Mouse (Mus musculus) heart, embryonic 15.5 days (tissue): ENCODE results near the gene Ror2. TPM values are rescaled to one million over a fixed set of nuclear protein-coding genes. Genes with fewer than 3 reads are reported as not detected.
"Not testable (repeated sequence)": the region's sequence is repeated elsewhere in the genome, so short reads cannot be mapped to it uniquely, and the experiment has no call there.

Experiments used
- ATAC-seq: fragments of 200-750 bp; cut with Nextera tagmentation; replicated peaks from 2 replicates; pipeline ENCODE4 v1.8.0; 2017; ENCODE audit warnings: low read depth, moderate TSS enrichment; ENCODE audit not compliant: insufficient number of reproducible peaks, insufficient read depth, low FRiP score
- H3K27ac ChIP-seq: fragments of 300-500 bp; sonication (generic); 2 replicates; pipeline ENCODE4 v1.5.1; 2015; ENCODE audit warnings: mild to moderate bottlenecking, inconsistent platforms
- H3K27me3 ChIP-seq: fragments of 300-500 bp; sonication (generic); 2 replicates; pipeline ENCODE4 v1.6.1; 2015; ENCODE audit warnings: inconsistent platforms
- H3K36me3 ChIP-seq: fragments of 300-500 bp; sonication (generic); 2 replicates; pipeline ENCODE4 v1.6.1; 2015; ENCODE audit warnings: mild to moderate bottlenecking, inconsistent platforms
- H3K4me1 ChIP-seq: fragments of 300-500 bp; sonication (generic); replicated peaks from 2 replicates; pipeline ENCODE4 v1.6.1; 2015; ENCODE audit warnings: inconsistent platforms
- H3K4me2 ChIP-seq: fragments of 300-500 bp; sonication (generic); 2 replicates; pipeline ENCODE4 v1.6.1; 2015; ENCODE audit warnings: inconsistent platforms, mild to moderate bottlenecking, moderate library complexity
- H3K4me3 ChIP-seq: fragments of 300-500 bp; sonication (generic); 2 replicates; pipeline ENCODE4 v1.5.1; 2015; ENCODE audit warnings: mild to moderate bottlenecking, inconsistent platforms
- H3K9ac ChIP-seq: fragments of 300-500 bp; sonication (generic); 2 replicates; pipeline ENCODE4 v1.6.1; 2015; ENCODE audit warnings: mild to moderate bottlenecking, inconsistent platforms
- H3K9me3 ChIP-seq: fragments of 300-500 bp; sonication (generic); replicated peaks from 2 replicates; pipeline ENCODE4 v1.6.1; 2016; ENCODE audit warnings: inconsistent platforms
- WGBS: fragments of 180-500 bp; shearing (Covaris S2); methylation state at CpG from one replicate; pipeline ENCODE4 v1.1.7; 2015; ENCODE audit warnings: mixed read lengths; 5-methylcytosine and 5-hydroxymethylcytosine counted together
- polyA plus RNA-seq: library from polyadenylated mRNA; unstranded; fragments of >200 nt; fragmentation: Nextera tagmentation; extraction: Ambion mirVana; gene quantifications from 2 replicates; pipeline ENCODE4 v1.2.1, GENCODE M21; 2015

The Ror2 gene
- 14.4 and 18.4 TPM in 2 replicates for polyA plus RNA-seq

DNA sequence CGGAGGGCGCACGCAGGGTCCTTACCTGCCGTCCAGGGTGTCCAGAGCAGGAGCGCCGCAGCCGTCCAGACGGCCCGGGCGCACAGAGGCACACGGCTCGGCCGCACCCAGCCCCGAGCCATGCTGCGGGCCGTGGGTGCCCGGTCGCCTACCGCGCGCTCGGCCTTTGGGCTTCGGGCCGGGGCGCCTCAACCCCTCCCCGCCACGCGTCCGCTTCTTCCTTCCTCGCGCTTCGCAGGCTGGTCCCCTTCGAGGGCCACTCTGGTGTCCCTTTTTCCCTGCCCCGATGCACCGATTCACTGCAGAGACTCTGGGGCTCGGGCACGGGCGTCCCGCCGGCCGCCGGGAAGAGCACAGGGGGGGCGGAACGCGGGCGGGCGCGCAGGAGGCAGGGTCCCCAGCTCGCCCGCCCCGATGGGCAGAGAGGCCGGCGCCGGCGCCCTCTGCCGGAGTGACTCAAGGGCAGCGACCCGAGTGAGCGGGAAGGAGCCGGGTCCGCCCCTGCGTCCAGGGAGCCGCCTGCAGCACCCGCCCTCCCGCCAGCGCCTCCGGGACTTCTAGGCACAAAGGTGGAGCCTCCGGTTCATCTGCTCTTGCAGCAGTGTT, at the start of gene Ror2:
Gene Ror2 (minus strand): TSS at position 369 of the 606 bp plus-strand sequence.
- Histone ChIP-seq H3K27ac (peak within 1 kb of the TSS; percentile 65), H3K4me2 (peak within 1 kb of the TSS; percentile 71), H3K4me1 (peaks cover 38% of the 10 kb centered on the region), H3K27me3 (0 out of 2 replicates have a peak, but pooled peaks cover 9% of the 10 kb centered on the region), H3K36me3 (no peaks in the 10 kb centered on the region), H3K4me3 (peak within 1 kb of the TSS; percentile 70), H3K9ac (peak within 1 kb of the TSS; percentile 87), H3K9me3 (no peaks in the 10 kb centered on the region)
- under 1% methylated on average over 68 of the region's 68 CpGs for WGBS
- ATAC-seq: peak; percentile 77

DNA sequence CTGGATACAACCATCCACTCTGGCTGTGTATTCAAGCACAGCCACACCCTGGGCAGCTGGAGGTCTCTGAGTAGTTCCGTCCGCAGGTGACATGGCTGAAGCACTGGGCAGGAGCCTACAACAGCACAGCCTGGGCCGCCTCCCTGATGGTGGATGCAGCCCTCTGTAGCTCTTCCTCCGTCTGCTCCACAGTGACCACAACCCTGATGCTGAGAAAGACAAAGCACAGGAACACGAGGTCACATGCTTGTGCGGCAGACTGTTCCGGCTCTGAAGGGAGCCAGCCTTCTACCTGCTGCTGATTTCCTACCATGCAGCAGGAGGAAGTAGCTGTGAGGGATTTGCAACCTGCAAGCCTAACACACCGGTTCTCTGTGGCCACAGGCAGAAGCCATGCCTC, 47.8 kb upstream of the Ror2 start:
- WGBS: 87% methylated on average over 8 of the region's 8 CpGs
- Histone ChIP-seq H3K27me3 (no peaks in the 10 kb centered on the region), H3K4me1 (peaks cover 4% of the 10 kb centered on the region; the same call in 1 of the 2 replicates), H3K36me3 (peaks cover 33% of the 10 kb centered on the region), H3K27ac (no peak overlapping the region), H3K4me2 (no peak overlapping the region), H3K9me3 (no peaks in the 10 kb centered on the region), H3K9ac (no peak overlapping the region), H3K4me3 (no peak overlapping the region)
- ATAC-seq: no peak

DNA sequence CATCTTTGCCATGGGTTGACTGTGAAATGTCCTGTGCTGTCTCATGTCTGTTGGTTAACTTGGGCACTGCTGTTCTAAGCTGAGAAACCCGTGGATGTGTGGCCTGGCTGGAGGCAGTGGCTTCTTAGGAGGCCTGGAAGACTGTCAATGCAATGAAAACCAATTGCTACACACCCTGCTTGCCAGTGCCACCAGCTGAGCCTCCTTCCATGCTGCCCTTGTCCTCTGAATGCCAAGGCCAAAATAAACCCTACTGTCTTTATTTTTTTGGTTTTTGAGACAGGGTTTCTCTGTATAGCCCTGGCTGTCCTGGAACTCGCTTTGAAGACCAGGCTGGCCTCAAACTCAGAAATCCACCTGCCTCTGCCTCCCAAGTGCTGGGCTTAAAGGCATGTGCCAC, 44.3 kb upstream of the Ror2 start:
- Histone ChIP-seq H3K4me2 (no peak overlapping the region), H3K4me1 (no peaks in the 10 kb centered on the region), H3K27ac (no peak overlapping the region), H3K9me3 (no peaks in the 10 kb centered on the region), H3K4me3 (no peak overlapping the region), H3K9ac (no peak overlapping the region), H3K27me3 (no peaks in the 10 kb centered on the region), H3K36me3 (peaks cover 6% of the 10 kb centered on the region; the same call in 1 of the 2 replicates)
- 73% methylated on average over 2 of the region's 2 CpGs for WGBS
- ATAC-seq: no peak

DNA sequence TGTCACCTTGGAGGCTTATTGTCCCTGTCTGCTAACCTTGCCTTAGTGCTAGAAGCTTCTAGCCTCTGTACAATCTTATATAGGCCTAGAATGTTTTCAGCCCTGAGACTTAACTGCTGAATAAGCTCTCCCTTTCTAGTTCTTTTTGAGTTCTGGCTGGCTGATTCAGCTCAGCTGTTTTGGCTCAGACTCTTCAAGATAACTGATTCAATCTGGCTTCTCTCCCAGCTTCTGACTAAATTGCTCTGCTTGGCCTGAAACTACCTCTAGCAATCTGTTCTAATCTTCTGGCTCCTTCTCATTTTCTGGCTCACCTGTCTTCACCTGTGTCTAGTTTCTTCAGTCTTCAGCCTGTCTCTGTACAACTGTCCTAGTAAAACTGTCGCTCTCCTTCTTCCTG, 39.6 kb upstream of the Ror2 start:
- no peaks in the 10 kb centered on the region for H3K4me1 ChIP-seq
- H3K27ac ChIP-seq: no peak overlapping the region
- whole genome bisulfite sequencing: 82% methylated on average over 1 of the region's 1 CpGs
- no peaks in the 10 kb centered on the region; the same call in 1 of the 2 replicates for H3K9me3 ChIP-seq
- no peak overlapping the region for H3K9ac ChIP-seq
- ATAC-seq: no peak
- H3K4me3 ChIP-seq: no peak overlapping the region
- no peaks in the 10 kb centered on the region for H3K27me3 ChIP-seq
- no peak overlapping the region for H3K4me2 ChIP-seq
- H3K36me3 ChIP-seq: no peaks in the 10 kb centered on the region

DNA sequence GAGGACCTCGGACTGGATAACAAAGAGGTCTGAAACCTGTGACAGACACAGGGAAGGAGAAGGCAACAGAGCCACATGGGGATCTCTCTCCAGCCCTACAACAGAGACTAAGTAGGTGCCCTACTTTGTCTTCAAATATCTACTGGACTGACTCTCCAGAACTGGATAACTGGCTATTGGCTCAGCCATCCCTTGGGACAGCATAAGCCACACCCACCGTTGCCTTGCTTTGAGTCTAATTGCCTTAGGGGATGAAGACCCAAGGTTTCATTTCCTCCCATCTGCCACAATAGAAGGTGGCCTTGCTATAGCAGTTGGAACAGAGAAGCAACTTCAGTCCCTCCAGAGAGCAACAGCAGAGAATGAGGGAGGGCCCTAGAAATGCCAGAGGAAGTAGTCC, 37.7 kb upstream of the Ror2 start:
- 65% methylated on average over 2 of the region's 2 CpGs for WGBS
- no peak overlapping the region for H3K27ac ChIP-seq
- H3K9me3 ChIP-seq: no peaks in the 10 kb centered on the region; the same call in 1 of the 2 replicates

DNA sequence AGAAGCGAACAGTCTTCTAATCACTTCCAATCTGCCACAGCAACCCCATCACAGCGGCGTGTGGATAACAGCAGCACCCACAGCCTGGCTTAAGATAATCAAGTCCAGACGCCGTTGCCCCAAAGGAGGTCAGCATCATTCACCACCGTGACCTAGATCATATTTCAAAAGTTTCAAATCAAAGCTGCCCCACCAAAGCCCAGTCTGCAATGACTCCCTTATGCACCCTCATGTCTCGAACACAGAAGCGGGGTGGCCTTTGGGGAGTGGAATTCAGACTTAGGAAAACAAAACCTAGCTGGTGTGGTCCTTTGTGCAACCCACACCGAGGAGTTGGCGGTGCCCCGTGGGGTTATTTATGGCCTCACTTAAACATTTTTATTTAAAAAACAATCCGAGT, 35.0 kb upstream of the Ror2 start:
- no peak overlapping the region for H3K4me2 ChIP-seq
- no peaks in the 10 kb centered on the region for H3K4me1 ChIP-seq
- H3K4me3 ChIP-seq: no peak overlapping the region
- H3K9ac ChIP-seq: no peak overlapping the region
- no peak for ATAC-seq
- H3K9me3 ChIP-seq: no peaks in the 10 kb centered on the region; the same call in 1 of the 2 replicates
- H3K27me3 ChIP-seq: no peaks in the 10 kb centered on the region
- WGBS: 69% methylated on average over 12 of the region's 12 CpGs
- no peak overlapping the region for H3K27ac ChIP-seq
- no peaks in the 10 kb centered on the region for H3K36me3 ChIP-seq

More for the DNA sequence above, 37.7 kb upstream of the Ror2 start:
- no peaks in the 10 kb centered on the region for H3K36me3 ChIP-seq
- no peak for ATAC-seq
- no peaks in the 10 kb centered on the region for H3K4me1 ChIP-seq
- no peak overlapping the region for H3K9ac ChIP-seq
- H3K4me3 ChIP-seq: no peak overlapping the region
- H3K4me2 ChIP-seq: no peak overlapping the region
- H3K27me3 ChIP-seq: no peaks in the 10 kb centered on the region

DNA sequence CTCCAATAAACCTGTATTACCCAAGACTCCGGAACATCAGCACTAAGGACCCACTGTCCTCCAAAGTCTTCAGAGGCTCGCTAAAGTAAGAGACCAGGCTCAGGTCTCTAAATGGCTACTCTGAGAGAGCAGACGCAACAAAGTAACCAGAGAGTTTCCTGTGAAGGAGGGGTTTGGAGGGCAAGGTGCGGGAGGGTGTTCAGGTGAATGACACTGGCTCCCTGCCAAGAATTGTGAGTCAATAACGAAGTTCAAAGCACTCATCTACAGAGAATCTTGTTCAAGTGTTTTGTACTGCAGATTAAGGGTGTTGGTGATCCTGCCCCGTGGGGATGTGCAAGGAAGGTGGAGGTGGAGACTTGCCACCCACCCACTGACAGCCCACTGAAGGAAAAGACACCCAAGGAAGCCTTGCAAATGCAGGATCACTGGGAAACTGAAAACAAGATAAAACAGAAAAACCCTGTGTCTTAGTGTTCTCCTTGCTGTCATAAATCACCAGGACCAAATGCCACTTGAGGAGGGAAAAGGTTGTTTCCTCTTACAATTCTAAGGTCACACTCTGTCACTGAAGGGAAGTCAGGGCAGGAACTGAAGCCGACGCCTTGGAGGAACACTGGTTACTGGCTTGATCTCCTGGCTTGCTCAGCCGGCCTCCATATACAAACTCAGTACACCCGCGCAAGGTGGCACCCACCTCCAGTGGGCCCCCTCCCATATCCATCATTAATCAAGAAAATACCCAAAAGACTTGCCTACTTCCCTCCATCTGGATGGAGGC, 30.8 kb upstream of the Ror2 start:
- WGBS: 56% methylated on average over 11 of the region's 11 CpGs
- ATAC-seq: no peak

DNA sequence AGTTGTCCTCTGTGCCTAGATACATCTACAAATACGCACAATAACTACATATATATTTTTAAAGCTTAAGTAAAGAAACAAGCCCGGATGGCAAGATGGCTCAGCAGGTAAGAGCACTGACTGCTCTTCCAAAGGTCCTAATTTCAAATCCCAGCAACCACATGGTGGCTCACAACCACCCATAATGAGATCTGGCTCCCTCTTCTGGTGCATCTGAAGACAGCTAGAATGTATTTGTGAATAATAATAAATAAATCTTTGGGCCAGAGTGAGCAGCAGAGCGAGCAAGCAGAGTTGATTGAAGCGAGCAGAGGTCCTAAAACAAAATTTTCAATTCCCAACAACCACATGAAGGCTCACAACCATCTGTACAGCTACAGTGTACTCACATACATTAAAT, 29.8 kb upstream of the Ror2 start:
- H3K4me2 ChIP-seq, H3K27ac ChIP-seq, H3K4me1 ChIP-seq, H3K27me3 ChIP-seq, ATAC-seq, H3K4me3 ChIP-seq, H3K9me3 ChIP-seq, H3K36me3 ChIP-seq, H3K9ac ChIP-seq: not testable (repeated sequence)
- WGBS: 78% methylated on average over 4 of the region's 4 CpGs

More for the DNA sequence above, 30.8 kb upstream of the Ror2 start:
- Histone ChIP-seq H3K4me1 (no peaks in the 10 kb centered on the region), H3K9me3 (no peaks in the 10 kb centered on the region), H3K36me3 (no peaks in the 10 kb centered on the region), H3K27me3 (no peaks in the 10 kb centered on the region), H3K27ac (no peak overlapping the region), H3K4me2 (no peak overlapping the region), H3K9ac (no peak overlapping the region), H3K4me3 (no peak overlapping the region)

DNA sequence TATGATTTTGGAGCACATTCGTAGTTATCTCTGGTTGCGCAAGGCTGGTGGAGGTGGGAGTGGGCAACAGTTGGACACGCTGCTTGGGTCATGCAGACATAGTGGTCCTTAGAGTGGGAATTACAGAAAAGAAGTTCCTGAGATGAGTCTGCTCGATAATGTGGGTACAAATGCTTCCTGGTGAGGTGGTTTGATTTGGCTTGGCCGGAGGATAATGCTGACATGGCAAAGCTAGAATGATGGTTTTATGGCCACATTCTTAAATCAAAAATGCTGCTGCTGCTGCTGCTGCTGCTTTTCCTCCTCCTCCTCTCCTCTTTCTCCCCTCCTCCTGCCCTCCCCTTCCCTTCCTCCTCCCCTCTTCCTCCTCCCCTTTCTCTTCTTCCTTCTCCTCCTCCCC, 24.5 kb upstream of the Ror2 start:
- WGBS: 80% methylated on average over 5 of the region's 5 CpGs
- no peaks in the 10 kb centered on the region for H3K27me3 ChIP-seq
- H3K36me3 ChIP-seq: no peaks in the 10 kb centered on the region
- H3K4me1 ChIP-seq: peaks cover 11% of the 10 kb centered on the region
- no peak overlapping the region for H3K27ac ChIP-seq
- H3K9ac ChIP-seq: no peak overlapping the region
- no peak overlapping the region for H3K4me2 ChIP-seq
- no peak overlapping the region for H3K4me3 ChIP-seq
- no peak for ATAC-seq
- no peaks in the 10 kb centered on the region for H3K9me3 ChIP-seq

DNA sequence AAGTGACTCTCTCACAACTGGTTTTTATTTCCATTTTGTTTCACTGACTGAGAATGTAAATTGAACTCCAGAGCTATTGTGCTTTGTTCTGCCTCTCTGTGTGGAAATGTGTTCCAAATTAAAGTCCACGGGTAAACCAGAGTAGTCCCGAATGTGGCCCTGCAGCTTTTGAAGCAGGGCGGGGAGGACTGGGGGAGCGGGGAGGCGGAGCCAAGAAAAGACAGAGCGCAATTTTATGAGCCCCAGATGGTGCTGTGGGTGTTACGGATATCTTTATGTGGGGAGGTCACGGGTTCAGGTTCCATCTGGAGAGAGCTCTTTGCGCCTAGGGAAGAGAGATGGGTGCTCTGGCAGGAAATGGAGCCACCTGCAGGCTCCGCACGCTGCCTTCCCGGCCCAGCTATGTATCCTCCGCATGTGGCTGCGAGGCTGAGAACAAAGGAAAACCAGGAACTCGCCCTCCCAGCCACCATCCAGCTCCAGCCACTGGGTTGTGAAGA, 23.8 kb upstream of the Ror2 start:
- WGBS: 6% methylated on average over 15 of the region's 15 CpGs
- ATAC-seq: peak; percentile 58; the same call in 1 of the 2 replicates
- H3K27ac ChIP-seq: peak overlapping the region; percentile 10; the same call in 1 of the 2 replicates
- H3K27me3 ChIP-seq: no peaks in the 10 kb centered on the region
- H3K4me1 ChIP-seq: peaks cover 11% of the 10 kb centered on the region
- no peaks in the 10 kb centered on the region for H3K36me3 ChIP-seq
- H3K4me3 ChIP-seq: peak overlapping the region; percentile 44
- H3K9ac ChIP-seq: peak overlapping the region; percentile 24; the same call in 1 of the 2 replicates
- H3K9me3 ChIP-seq: no peaks in the 10 kb centered on the region
- peak overlapping the region; percentile 68 for H3K4me2 ChIP-seq

DNA sequence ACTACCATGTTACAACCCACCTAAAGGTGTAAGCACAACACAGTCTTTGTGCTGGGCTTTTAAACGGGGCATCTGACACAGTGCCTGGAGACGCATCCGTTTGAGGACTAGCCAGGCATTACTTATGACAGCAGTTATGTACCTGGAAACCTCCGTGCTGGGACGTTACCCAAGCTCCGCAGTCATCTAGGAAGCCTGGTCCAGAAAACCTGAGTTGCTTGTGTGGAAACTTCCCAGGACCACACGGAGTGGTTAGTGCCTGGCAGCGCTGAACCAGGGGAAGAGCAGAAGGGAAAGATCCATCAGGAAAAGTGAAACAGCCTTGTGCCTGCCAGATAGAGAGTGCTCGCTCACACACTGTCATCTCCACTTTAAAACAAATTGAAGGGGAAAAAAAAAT, 23.2 kb upstream of the Ror2 start:
- Histone ChIP-seq H3K36me3 (no peaks in the 10 kb centered on the region), H3K9me3 (no peaks in the 10 kb centered on the region), H3K27ac (no peak overlapping the region), H3K27me3 (no peaks in the 10 kb centered on the region), H3K4me3 (peak overlapping the region; percentile 44; the same call in 1 of the 2 replicates), H3K4me2 (peak overlapping the region; percentile 68), H3K4me1 (peaks cover 11% of the 10 kb centered on the region), H3K9ac (no peak overlapping the region)
- 33% methylated on average over 9 of the region's 9 CpGs for WGBS
- ATAC-seq: 0 out of 2 replicates have a peak, but pooled peaks have one; percentile 18
